Mouse (Mus musculus): ENCODE measurements around the gene Gm3633. TPM values are rescaled to one million over a fixed set of nuclear protein-coding genes. Genes with fewer than 3 reads are reported as not detected.
"Not testable (repeated sequence)": the region's sequence is repeated elsewhere in the genome, so short reads cannot be mapped to it uniquely, and the experiment has no call there.

Gene Gm3633
- polyA plus RNA-seq (2012; ENCODE audit: insufficient read depth, insufficient read length, low replicate concordance, missing spikeins) = not detected in 2 replicates

DNA sequence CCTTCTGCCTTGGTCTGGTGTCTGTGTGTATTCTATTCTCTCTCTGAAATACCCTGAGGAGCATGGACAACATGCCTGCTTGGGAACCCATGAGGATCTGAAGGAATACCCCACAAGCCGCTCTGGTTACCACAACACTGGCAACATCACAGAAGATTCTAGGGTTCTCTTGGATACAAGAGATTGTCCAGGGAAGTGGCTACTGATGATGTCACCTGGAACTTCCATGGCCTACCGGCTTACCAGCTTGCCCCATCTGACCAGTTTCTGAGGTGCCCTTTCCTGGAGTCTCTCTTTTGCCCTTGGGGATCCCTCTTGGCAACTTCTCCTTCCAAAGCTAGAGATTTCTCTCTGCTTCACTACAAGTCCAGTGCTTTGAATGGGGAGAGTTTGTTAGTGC, at the start of gene Gm3633:
Gene Gm3633, minus strand, starts transcription at position 101 of the 400 bp plus-strand sequence.
- WGBS = 90% methylated on average over 1 of the region's 2 CpGs
- H3K4me3 ChIP-seq (ENCODE audit: insufficient read depth, low read depth, low read length); H3K27ac ChIP-seq (ENCODE audit: insufficient read depth, low read depth, low read length); H3K4me1 ChIP-seq (ENCODE audit: control insufficient read depth, insufficient read depth, low read length): not testable (repeated sequence)

DNA sequence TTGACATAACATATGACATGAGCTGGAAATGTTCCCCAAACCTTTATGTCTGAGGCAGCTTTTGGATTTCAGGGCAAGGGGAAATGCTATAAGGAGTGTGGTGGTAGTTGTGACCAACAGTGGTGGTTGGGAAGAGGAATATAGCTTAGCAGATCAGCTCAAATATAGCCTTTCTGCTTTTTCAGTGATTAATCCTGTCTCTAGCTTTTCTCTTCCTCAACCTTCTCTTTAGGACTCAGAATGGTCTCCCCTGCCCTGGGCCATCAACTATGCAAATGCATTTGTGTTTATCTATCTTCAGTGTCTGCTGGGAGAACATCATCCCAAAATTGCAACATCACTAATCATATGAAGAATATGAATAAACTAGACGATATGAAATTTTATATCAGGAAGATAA, 13.9 kb upstream of the Gm3633 start, which contains the start of gene Gm10378:
Gene Gm10378, plus strand, starts transcription at position 301 of the 400 bp plus-strand sequence.
- H3K27ac ChIP-seq (ENCODE audit: insufficient read depth, low read depth, low read length) = not testable (repeated sequence)
- no CpG with 5 or more reads among the region's 1 CpGs for WGBS

DNA sequence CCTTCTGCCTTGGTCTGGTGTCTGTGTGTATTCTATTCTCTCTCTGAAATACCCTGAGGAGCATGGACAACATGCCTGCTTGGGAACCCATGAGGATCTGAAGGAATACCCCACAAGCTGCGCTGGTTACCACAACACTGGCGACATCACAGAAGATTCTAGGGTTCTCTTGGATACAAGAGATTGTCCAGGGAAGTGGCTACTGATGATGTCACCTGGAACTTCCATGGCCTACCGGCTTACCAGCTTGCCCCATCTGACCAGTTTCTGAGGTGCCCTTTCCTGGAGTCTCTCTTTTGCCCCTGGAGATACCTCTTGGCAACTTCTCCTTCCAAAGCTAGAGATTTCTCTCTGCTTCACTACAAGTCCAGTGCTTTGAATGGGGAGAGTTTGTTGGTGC, 41.9 kb downstream of the Gm3633 start, which contains the start of gene Gm17124:
Gene Gm17124, minus strand, starts transcription at position 101 of the 400 bp plus-strand sequence.
- not testable (repeated sequence) for H3K4me3 ChIP-seq (ENCODE audit: insufficient read depth, low read depth, low read length); H3K4me1 ChIP-seq (ENCODE audit: control insufficient read depth, insufficient read depth, low read length); H3K27ac ChIP-seq (ENCODE audit: insufficient read depth, low read depth, low read length)
- WGBS = no CpG with 5 or more reads among the region's 3 CpGs

More for the DNA sequence above, 13.9 kb upstream of the Gm3633 start, which contains the start of gene Gm10378:
- H3K4me3 ChIP-seq (ENCODE audit: insufficient read depth, low read depth, low read length); H3K4me1 ChIP-seq (ENCODE audit: control insufficient read depth, insufficient read depth, low read length): not testable (repeated sequence)

Other genes with a start within 250 kb of the Gm3633 start
- not detected in 2 replicates for gene Gm8005, start 202.2 kb downstream of the Gm3633 start, polyA plus RNA-seq (2012; ENCODE audit: insufficient read depth, insufficient read length, low replicate concordance, missing spikeins)
- gene Gm8011, start 178.0 kb downstream of the Gm3633 start, polyA plus RNA-seq (2012; ENCODE audit: insufficient read depth, insufficient read length, low replicate concordance, missing spikeins) = not detected in 2 replicates
- gene Gm8020, start 139.6 kb downstream of the Gm3633 start, polyA plus RNA-seq (2012; ENCODE audit: insufficient read depth, insufficient read length, low replicate concordance, missing spikeins) = not detected in 2 replicates
- gene Gm8024, start 117.6 kb downstream of the Gm3633 start, polyA plus RNA-seq (2012; ENCODE audit: insufficient read depth, insufficient read length, low replicate concordance, missing spikeins) = not detected in 2 replicates
- gene Gm17124, start 42.0 kb downstream of the Gm3633 start, polyA plus RNA-seq (2012; ENCODE audit: insufficient read depth, insufficient read length, low replicate concordance, missing spikeins) = not detected in 2 replicates
- not detected in 2 replicates for gene Gm10378, start 14.0 kb upstream of the Gm3633 start, polyA plus RNA-seq (2012; ENCODE audit: insufficient read depth, insufficient read length, low replicate concordance, missing spikeins)
- gene Gm3015, start 126.9 kb upstream of the Gm3633 start, polyA plus RNA-seq (2012; ENCODE audit: insufficient read depth, insufficient read length, low replicate concordance, missing spikeins) = not detected in 2 replicates
- not detected in 2 replicates for gene Gm10377, start 156.1 kb upstream of the Gm3633 start, polyA plus RNA-seq (2012; ENCODE audit: insufficient read depth, insufficient read length, low replicate concordance, missing spikeins)
- not detected in 2 replicates for gene Gm21977, start 211.6 kb upstream of the Gm3633 start, polyA plus RNA-seq (2012; ENCODE audit: insufficient read depth, insufficient read length, low replicate concordance, missing spikeins)